Mouse (Mus musculus) ES-E14 (cell line): ENCODE results near the gene Zfp668. TPM values are rescaled to one million over a fixed set of nuclear protein-coding genes. Genes with fewer than 3 reads are reported as not detected.

Source experiments
- DNase-seq: peaks from one replicate; pipeline ENCODE4 v3.0.0-alpha.2; 2013; ENCODE audit warnings: low read depth, low spot score
- H3K27ac ChIP-seq: 2 replicates; pipeline ENCODE4 v1.5.1; 2012; ENCODE audit warnings: low read depth, mild to moderate bottlenecking, low read length, moderate library complexity, mixed read lengths; ENCODE audit not compliant: poor library complexity, insufficient read depth, severe bottlenecking
- H3K36me3 ChIP-seq: 2 replicates; pipeline ENCODE4 v1.6.1; 2012; ENCODE audit warnings: mild to moderate bottlenecking, low read length, moderate library complexity, mixed read lengths; ENCODE audit not compliant: control insufficient read depth, poor library complexity, insufficient read depth, severe bottlenecking
- H3K4me1 ChIP-seq, 2 experiments: fragments of 150-350 bp in 1 of 2; sonication (generic) in 1 of 2; 2 replicates each; pipeline ENCODE4 v1.6.1; 2012; ENCODE audit warnings: low read length in 2 of 2, mild to moderate bottlenecking in 1 of 2, mixed read lengths in 1 of 2; ENCODE audit not compliant: control insufficient read depth in 2 of 2, insufficient read depth in 2 of 2, poor library complexity in 1 of 2
- H3K4me3 ChIP-seq, 2 experiments: fragments of 150-350 bp in 1 of 2; sonication (generic) in 1 of 2; 2 replicates each; pipeline ENCODE4 v1.5.1; 2012; ENCODE audit warnings: low read length in 2 of 2, low read depth in 1 of 2, mild to moderate bottlenecking in 1 of 2, mixed read lengths in 1 of 2; ENCODE audit not compliant: insufficient read depth in 1 of 2, poor library complexity in 1 of 2, severe bottlenecking in 1 of 2
- H3K9ac ChIP-seq: 2 replicates; pipeline ENCODE4 v1.6.1; 2012; ENCODE audit warnings: low read depth, mild to moderate bottlenecking, low read length, mixed read lengths; ENCODE audit not compliant: poor library complexity, insufficient read depth, severe bottlenecking
- H3K9me3 ChIP-seq: fragments of 150-350 bp; sonication (generic); 2 replicates; pipeline ENCODE4 v1.6.1; 2012; ENCODE audit warnings: low read depth, mild to moderate bottlenecking, low read length; ENCODE audit not compliant: control insufficient read depth, insufficient read depth
- CHD2 ChIP-seq: IDR thresholded peaks from 2 replicates; pipeline ENCODE4 v1.6.1; 2014; ENCODE audit warnings: mild to moderate bottlenecking, low read depth, low read length, inconsistent platforms
- HCFC1 ChIP-seq: IDR thresholded peaks from 2 replicates; pipeline ENCODE4 v1.6.1; 2012; ENCODE audit warnings: low read length, inconsistent platforms, borderline replicate concordance; ENCODE audit not compliant: insufficient read depth
- MAFK ChIP-seq: IDR thresholded peaks from 2 replicates; pipeline ENCODE4 v1.6.1; 2014; ENCODE audit warnings: mild to moderate bottlenecking, low read depth, low read length, inconsistent platforms; ENCODE audit not compliant: insufficient read depth
- ZC3H11A ChIP-seq: IDR thresholded peaks from 2 replicates; pipeline ENCODE4 v1.6.1; 2012; ENCODE audit warnings: low read depth, mild to moderate bottlenecking, inconsistent platforms, low read length, borderline replicate concordance
- ZNF384 ChIP-seq: IDR thresholded peaks from 2 replicates; pipeline ENCODE4 v1.6.1; 2012; ENCODE audit warnings: low read depth, low read length, inconsistent platforms
- in situ Hi-C, 2 experiments: fragments of 600-800 bp; cut with MboI; formaldehyde crosslinking; loops; one replicate each; pipeline ENCODE4 v1.15.1; 2025; ENCODE audit warnings: low sequenced_read_pairs in 2 of 2, inconsistent platforms in 1 of 2; ENCODE audit not compliant: unreplicated experiment in 2 of 2
- total RNA-seq: library from RNA; depleted of rRNA; stranded (reverse); fragments of 300-350 nt; gene quantifications from 2 replicates; pipeline ENCODE4 v1.2.3, GENCODE M21; 2012

Zfp668 gene
- total RNA-seq, 1 experiment, result 8.6 TPM

GRCm38 (mm10) chr7:127870136-127870821, 6.3 kb downstream of the Zfp668 start:
- TF ChIP-seq MAFK (no peak), ZC3H11A (peak; percentile 33; the same call in 1 of the 2 replicates)
- H3K27ac ChIP-seq, result no peak overlapping the region
- H3K4me1 ChIP-seq, result peaks cover 0 to 2% of the 10 kb centered on the region in 2 experiments; a peak in 1 of 4 replicates
- H3K9me3 ChIP-seq, result no peaks in the 10 kb centered on the region
- H3K4me3 ChIP-seq, result no peak overlapping the region
- H3K36me3 ChIP-seq, result peaks cover 3% of the 10 kb centered on the region; the same call in 1 of the 2 replicates
- H3K9ac ChIP-seq, result no peak overlapping the region
- in situ Hi-C loops, result no loop called here
- DNase-seq, result no peak

- DNase-seq, result no peak
- H3K36me3 ChIP-seq, result peaks cover 3% of the 10 kb centered on the region; the same call in 1 of the 2 replicates
- no peak overlapping the region for H3K9ac ChIP-seq
- peaks cover 0 to 2% of the 10 kb centered on the region in 2 experiments; a peak in 1 of 4 replicates for H3K4me1 ChIP-seq
- in situ Hi-C loops, result no loop called here
- H3K27ac ChIP-seq, result no peak overlapping the region
- TF ChIP-seq MAFK (no peak), ZC3H11A (no peak), HCFC1 (no peak)
- H3K9me3 ChIP-seq, result no peaks in the 10 kb centered on the region
- H3K4me3 ChIP-seq, result no peak overlapping the region
Observed at GRCm38 (mm10) chr7:127869149-127869810, 7.3 kb downstream of the Zfp668 start.

- Histone ChIP-seq H3K27ac (no peak overlapping the region), H3K9me3 (no peaks in the 10 kb centered on the region), H3K36me3 (peaks cover 3% of the 10 kb centered on the region; the same call in 1 of the 2 replicates), H3K4me3 (peak overlapping the region; percentile 40 to 41), H3K4me1 (peaks cover 0 to 2% of the 10 kb centered on the region in 2 experiments; a peak in 1 of 4 replicates), H3K9ac (peak overlapping the region; percentile 51)
- in situ Hi-C loops, result no loop called here
- no peak for DNase-seq
- TF ChIP-seq HCFC1 (no peak), CHD2 (no peak), ZNF384 (no peak), ZC3H11A (no peak), MAFK (no peak)
Observed at GRCm38 (mm10) chr7:127867641-127868040, 9.0 kb downstream of the Zfp668 start.

- Histone ChIP-seq H3K36me3 (peaks cover 3% of the 10 kb centered on the region; the same call in 1 of the 2 replicates), H3K27ac (no peak overlapping the region), H3K9ac (no peak overlapping the region), H3K9me3 (no peaks in the 10 kb centered on the region), H3K4me1 (peaks cover 0 to 2% of the 10 kb centered on the region in 2 experiments; a peak in 1 of 4 replicates), H3K4me3 (peak overlapping the region; percentile 35 to 47; a peak in 3 of 4 replicates)
- in situ Hi-C loops, result no loop called here
- no peak for DNase-seq
- no peak for TF ChIP-seq HCFC1
- no peak for TF ChIP-seq CHD2
- no peak for TF ChIP-seq ZC3H11A
- TF ChIP-seq ZNF384, result no peak
- no peak for TF ChIP-seq MAFK
Observed at GRCm38 (mm10) chr7:127866434-127866833, 10.2 kb downstream of the Zfp668 start.
